Mouse (Mus musculus): Measurements from ENCODE around the gene Nfib. TPM values are rescaled to one million over a fixed set of nuclear protein-coding genes. Genes with fewer than 3 reads are reported as not detected.

Gene Nfib
- polyA plus RNA-seq (2017; shearing (Covaris generic)), result 1 to 10 TPM; 1.2 to 4.4 TPM

GRCm38 (mm10) chr4:82704841-82705794, at the start of gene Nfib:
Gene Nfib, minus strand, starts transcription at chr4:82705750.

Other genes starting within 250 kb of the Nfib start
- 10 to 100 TPM; 14.4 to 17.1 TPM for gene Zdhhc21, start 154.2 kb upstream of the Nfib start, polyA plus RNA-seq (2017; shearing (Covaris generic))
- not detected for gene Cer1, start 179.4 kb upstream of the Nfib start, polyA plus RNA-seq (2017; shearing (Covaris generic))